ENCODE assay signal across 23 mouse cellular contexts in genomic region chr3:39265606-39266005, GRCm38 (mm10).
A peak's percentile ranks its signal among the peaks of the same experiment; 100 is the strongest.
DNase-seq lines count a peak whose midpoint lies in the region; ATAC-seq and TF ChIP-seq lines count a peak whose summit lies in the region.
"Had no signal": no experiment of that assay in that cellular context is flagged by ENCODE, and none has a peak within 500 bp of the region (broad histone marks: within the 10 kb centered on the region; RNA-seq: fewer than 3 reads in every experiment).

No protein-coding gene starts in this region.

- peak; percentile 15 to 52 for DNase-seq in cerebellum, adult 2 months
- no peak for DNase-seq in cerebellum, adult 11-12 months
- DNase-seq in layer of hippocampus, postnatal 14 days (ENCODE audit: low spot score in 2 of 2) = peak; percentile 4 to 44
- no peak for DNase-seq in layer of hippocampus, adult 11-12 months (ENCODE audit: low spot score)
- DNase-seq in brain, embryonic 14.5 days (ENCODE audit: low read depth) = peak; percentile 66
- DNase-seq in frontal cortex, postnatal 10 days (ENCODE audit: low spot score in 2 of 2) = no peak
- DNase-seq: adrenal gland, adult 8-10 months; gastrocnemius, postnatal 36 days; heart, adult 2 months; liver; right cerebral cortex, postnatal 14 days; spleen, adult 18-20 months had no signal

- 0 out of 2 replicates have a peak, but pooled peaks have one; percentile 26 for ATAC-seq in forebrain, embryonic 15.5 days (replicated peaks)
- ATAC-seq in forebrain, embryonic 13.5 days = no peak
- ATAC-seq: CD4-positive, CD25-positive, alpha-beta regulatory T cell, adult 4 months; intestine, postnatal 0 days; midbrain, embryonic 15.5 days had no signal

- 72% methylated on average over 1 of the region's 1 CpGs for WGBS in cerebellum, adult 2 months
- WGBS in forebrain, embryonic 15.5 days = 77% methylated on average over 1 of the region's 1 CpGs
- 85% methylated on average over 1 of the region's 1 CpGs for WGBS in forebrain, embryonic 13.5 days

- H3K36me3 ChIP-seq in forebrain, embryonic 15.5 days = no peaks in the 10 kb centered on the region
- H3K36me3 ChIP-seq in forebrain, embryonic 13.5 days (ENCODE audit: poor library complexity, severe bottlenecking) = no peaks in the 10 kb centered on the region
- H3K36me3 ChIP-seq: embryonic facial prominence, embryonic 10.5 days; hindbrain, embryonic 12.5 days; liver, embryonic 15.5 days; lung, embryonic 15.5 days; midbrain, embryonic 15.5 days; neural tube, embryonic 12.5 days had no signal

- peaks cover 6% of the 10 kb centered on the region for H3K4me1 ChIP-seq in cerebellum, adult 2 months (ENCODE audit: control insufficient read depth, insufficient read depth, low read length)
- H3K4me1 ChIP-seq in forebrain, embryonic 15.5 days = 0 out of 2 replicates have a peak, but pooled peaks cover 3% of the 10 kb centered on the region
- no peaks in the 10 kb centered on the region for H3K4me1 ChIP-seq in forebrain, embryonic 13.5 days
- H3K4me1 ChIP-seq: embryonic facial prominence, embryonic 10.5 days; hindbrain, embryonic 12.5 days; liver, embryonic 15.5 days; lung, embryonic 15.5 days; midbrain, embryonic 15.5 days; neural tube, embryonic 12.5 days had no signal

- TF ChIP-seq CTCF in cerebellum, adult 2 months (IDR thresholded peaks at IDR 0.05; ENCODE audit: borderline replicate concordance, insufficient read depth, low read depth, low read length) = no peak
- TF ChIP-seq CTCF in brain, embryonic 14.5 days (IDR thresholded peaks at IDR 0.05; ENCODE audit: borderline replicate concordance, extremely low read depth, insufficient read depth, insufficient read length) = no peak

- no peaks in the 10 kb centered on the region for H3K27me3 ChIP-seq in cerebellum, adult 2 months (ENCODE audit: control insufficient read depth, insufficient read depth, low read length)
- H3K27me3 ChIP-seq in forebrain, embryonic 15.5 days = no peaks in the 10 kb centered on the region
- no peaks in the 10 kb centered on the region for H3K27me3 ChIP-seq in forebrain, embryonic 13.5 days
- H3K27me3 ChIP-seq: hindbrain, embryonic 12.5 days; liver, embryonic 15.5 days; lung, embryonic 15.5 days; midbrain, embryonic 15.5 days; neural tube, embryonic 12.5 days had no signal

- no peak overlapping the region for H3K4me3 ChIP-seq in cerebellum, adult 2 months (replicated peaks; ENCODE audit: insufficient read depth, low read depth, low read length)
- H3K4me3 ChIP-seq in forebrain, embryonic 15.5 days = no peak overlapping the region
- H3K4me3 ChIP-seq in forebrain, embryonic 13.5 days = no peak overlapping the region
- H3K4me3 ChIP-seq: embryonic facial prominence, embryonic 10.5 days; heart, adult 2 months; hindbrain, embryonic 12.5 days; liver, embryonic 15.5 days; lung, embryonic 15.5 days; midbrain, embryonic 15.5 days; neural tube, embryonic 12.5 days had no signal

- H3K27ac ChIP-seq in cerebellum, adult 2 months (ENCODE audit: insufficient read depth, low read length) = no peak overlapping the region
- H3K27ac ChIP-seq in forebrain, embryonic 15.5 days (replicated peaks) = no peak overlapping the region
- no peak overlapping the region for H3K27ac ChIP-seq in forebrain, embryonic 13.5 days
- H3K27ac ChIP-seq: embryonic facial prominence, embryonic 10.5 days; heart, adult 2 months; hindbrain, embryonic 12.5 days; liver, embryonic 15.5 days; lung, embryonic 15.5 days; macrophage; midbrain, embryonic 15.5 days; neural tube, embryonic 12.5 days had no signal

- no peak overlapping the region for H3K4me2 ChIP-seq in forebrain, embryonic 15.5 days (replicated peaks)
- H3K4me2 ChIP-seq in forebrain, embryonic 13.5 days = no peak overlapping the region
- H3K4me2 ChIP-seq: hindbrain, embryonic 12.5 days; liver, embryonic 15.5 days; lung, embryonic 15.5 days; midbrain, embryonic 15.5 days; neural tube, embryonic 12.5 days had no signal

- no peak for TF ChIP-seq POLR2A in cerebellum, adult 2 months (IDR thresholded peaks at IDR 0.05; ENCODE audit: borderline replicate concordance, insufficient read depth, low read length)
- TF ChIP-seq POLR2A in brain, embryonic 14.5 days (IDR thresholded peaks at IDR 0.05; ENCODE audit: borderline replicate concordance, extremely low read depth, insufficient read depth, insufficient read length, poor library complexity, severe bottlenecking) = no peak

- H3K9ac ChIP-seq in forebrain, embryonic 15.5 days (replicated peaks) = no peak overlapping the region
- no peak overlapping the region for H3K9ac ChIP-seq in forebrain, embryonic 13.5 days
- H3K9ac ChIP-seq: hindbrain, embryonic 12.5 days; liver, embryonic 15.5 days; lung, embryonic 15.5 days; midbrain, embryonic 15.5 days; neural tube, embryonic 12.5 days had no signal

- H3K9me3 ChIP-seq in forebrain, embryonic 15.5 days = no peaks in the 10 kb centered on the region
- H3K9me3 ChIP-seq in forebrain, embryonic 13.5 days (replicated peaks) = no peaks in the 10 kb centered on the region
- H3K9me3 ChIP-seq: embryonic facial prominence, embryonic 10.5 days; hindbrain, embryonic 12.5 days; liver, embryonic 15.5 days; lung, embryonic 15.5 days; midbrain, embryonic 15.5 days; neural tube, embryonic 12.5 days had no signal

Comparison
In these comparisons a context has a peak if more than half of its experiments do, and no peak if none do; other contexts are left out.
1. DNase-seq: peak in cerebellum, adult 2 months (2 of 2), layer of hippocampus, postnatal 14 days (2 of 2) and brain, embryonic 14.5 days (single experiment); none in cerebellum, adult 11-12 months (single experiment), layer of hippocampus, adult 11-12 months (single experiment) and frontal cortex, postnatal 10 days (0 of 2).